Mouse (Mus musculus): ENCODE measurements around the gene Med24.

Med24 gene

GRCm38 (mm10) chr11:98729119-98729588 is at the start of gene Med24:
Med24 (minus strand) TSS chr11:98729435.
- peak; percentile 89 for DNase-seq (ENCODE audit: extremely low spot score)

- no peak for DNase-seq (ENCODE audit: extremely low spot score)
These were observed 48.7 kb upstream of the Med24 start for GRCm38 (mm10) chr11:98777888-98778287.

- DNase-seq (ENCODE audit: extremely low spot score), result peak; percentile 61
These were observed 47.8 kb upstream of the Med24 start for GRCm38 (mm10) chr11:98776843-98777590.

- DNase-seq (ENCODE audit: extremely low spot score), result no peak
These were observed 47.0 kb upstream of the Med24 start for GRCm38 (mm10) chr11:98776052-98776764.

GRCm38 (mm10) chr11:98775348-98776051 is 46.3 kb upstream of the Med24 start:
- peak; percentile 94 for DNase-seq (ENCODE audit: extremely low spot score)

DNA sequence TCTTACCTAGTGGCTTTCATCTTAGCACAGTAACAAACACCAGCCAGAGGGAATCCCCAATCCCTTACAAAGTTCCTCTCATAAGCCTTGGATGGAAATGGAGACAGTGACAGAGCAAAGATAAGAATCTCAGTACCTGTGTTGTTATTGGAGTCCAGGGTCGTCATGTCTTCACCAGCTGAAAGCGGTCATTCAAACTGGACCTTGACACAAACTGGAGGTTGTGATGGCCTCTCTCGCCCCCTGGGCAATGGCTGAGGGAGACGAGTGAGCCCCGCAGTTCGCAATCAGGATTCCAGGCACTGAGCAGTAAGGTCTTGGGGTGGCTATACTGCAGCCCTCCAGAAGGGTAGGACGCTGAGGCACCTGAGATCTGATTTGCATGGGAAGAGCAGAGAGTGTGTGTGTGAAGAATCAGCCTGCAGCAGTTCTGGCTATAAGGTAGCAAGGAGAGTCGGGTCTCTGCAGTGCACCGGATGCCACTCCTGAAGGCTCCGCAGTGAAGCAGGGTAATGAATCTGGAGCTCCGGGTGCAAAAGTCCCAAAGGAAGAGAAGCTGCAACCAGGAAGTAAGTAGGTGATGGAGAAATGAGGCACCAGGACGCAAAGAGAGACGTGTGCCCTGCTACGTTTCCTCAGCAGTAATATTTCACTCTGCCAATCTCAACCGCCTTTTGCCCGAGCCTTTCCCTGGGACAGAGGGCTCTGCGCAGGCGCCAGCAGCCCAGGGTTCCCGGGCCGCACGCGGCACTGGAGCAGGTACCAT is 45.5 kb upstream of the Med24 start, which contains the start of gene Nr1d1:
Gene Nr1d1, minus strand, starts transcription at position 752 of the 766 bp plus-strand sequence.
- DNase-seq (ENCODE audit: extremely low spot score), result no peak

DNA sequence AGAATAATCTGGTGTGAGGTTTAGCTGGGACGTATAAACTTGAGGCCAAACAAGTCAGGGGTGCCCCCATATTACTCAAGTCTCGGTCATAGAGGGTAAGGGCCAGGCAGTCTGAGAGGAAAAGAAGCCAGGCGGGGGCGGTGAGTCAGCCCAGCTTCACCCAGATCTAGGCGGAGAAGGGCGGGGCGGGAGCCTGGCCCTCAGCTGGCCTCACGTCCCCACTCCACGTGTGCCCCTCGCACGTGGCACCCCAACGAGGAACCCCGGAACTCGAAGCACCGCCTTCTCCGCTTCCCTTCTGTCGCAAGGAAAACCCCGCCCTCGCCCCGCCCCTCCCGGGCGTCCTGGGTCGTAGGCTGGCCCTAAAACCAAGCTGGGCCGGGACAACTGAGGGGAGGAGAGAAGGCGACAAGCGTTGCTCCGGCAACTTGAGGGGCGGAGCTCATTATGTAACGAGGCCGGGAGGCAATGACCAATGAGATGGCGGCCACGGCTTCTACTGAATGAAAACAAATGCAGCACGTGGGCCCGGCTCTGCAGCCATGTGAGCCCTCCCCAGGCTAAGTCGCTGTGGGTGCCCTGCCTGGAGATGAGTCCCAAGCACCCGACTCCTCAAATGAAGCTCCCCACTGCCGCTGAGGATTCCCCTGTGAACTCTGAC is 44.5 kb upstream of the Med24 start:
- DNase-seq (ENCODE audit: extremely low spot score), result peak; percentile 94

- DNase-seq (ENCODE audit: extremely low spot score), result no peak
These were observed 43.5 kb upstream of the Med24 start for GRCm38 (mm10) chr11:98772667-98773171.

GRCm38 (mm10) chr11:98771844-98772525 is 42.8 kb upstream of the Med24 start:
- DNase-seq (ENCODE audit: extremely low spot score), result no peak

- no peak for DNase-seq (ENCODE audit: extremely low spot score)
These were observed 41.9 kb upstream of the Med24 start for GRCm38 (mm10) chr11:98771131-98771530.

- no peak for DNase-seq (ENCODE audit: extremely low spot score)
These were observed 41.1 kb upstream of the Med24 start for GRCm38 (mm10) chr11:98770096-98770975.

GRCm38 (mm10) chr11:98769007-98769954 is 40.0 kb upstream of the Med24 start:
- DNase-seq (ENCODE audit: extremely low spot score), result no peak

DNA sequence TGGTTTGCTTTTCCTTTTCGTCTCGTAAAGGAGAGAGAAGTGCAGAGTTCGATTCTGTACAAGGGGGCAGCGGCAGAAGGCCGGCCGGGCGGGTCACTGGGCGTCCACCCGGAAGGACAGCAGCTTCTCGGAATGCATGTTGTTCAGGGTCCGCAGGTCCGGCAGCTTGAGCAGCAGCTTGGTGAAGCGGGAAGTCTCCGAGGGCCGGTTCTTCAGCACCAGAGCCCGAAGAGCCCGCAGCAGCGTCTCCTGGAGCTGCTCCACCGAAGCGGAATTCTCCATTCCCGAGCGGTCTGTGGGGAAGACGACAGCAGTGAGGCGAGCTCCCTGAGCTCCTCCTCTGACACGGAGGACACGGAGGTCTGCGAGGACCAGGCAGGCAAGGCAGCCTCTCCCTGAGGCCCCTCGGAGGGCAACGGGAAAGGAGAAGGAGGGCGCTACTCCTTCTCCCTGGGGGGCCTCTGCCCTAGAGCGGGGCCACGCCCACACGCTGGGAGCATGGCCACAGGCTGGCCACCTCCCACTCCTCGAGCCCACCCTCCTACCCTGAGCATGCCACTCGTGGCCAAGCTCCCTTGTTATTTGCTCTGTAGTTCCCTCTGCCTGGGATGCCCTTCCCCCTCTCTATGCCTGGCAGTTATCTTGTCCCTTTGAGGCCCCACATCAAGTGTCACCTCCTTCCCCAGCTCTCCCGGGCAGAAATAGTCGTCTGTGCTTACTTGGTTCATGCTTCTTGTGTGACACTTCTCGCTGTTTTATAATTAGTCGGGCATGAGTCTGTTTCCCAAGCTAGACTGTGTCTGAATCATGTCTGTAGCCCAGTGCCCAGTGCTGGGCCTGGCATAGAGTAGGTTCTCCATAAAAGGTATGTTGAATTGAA is 39.1 kb upstream of the Med24 start:
- peak; percentile 43 for DNase-seq (ENCODE audit: extremely low spot score)

DNA sequence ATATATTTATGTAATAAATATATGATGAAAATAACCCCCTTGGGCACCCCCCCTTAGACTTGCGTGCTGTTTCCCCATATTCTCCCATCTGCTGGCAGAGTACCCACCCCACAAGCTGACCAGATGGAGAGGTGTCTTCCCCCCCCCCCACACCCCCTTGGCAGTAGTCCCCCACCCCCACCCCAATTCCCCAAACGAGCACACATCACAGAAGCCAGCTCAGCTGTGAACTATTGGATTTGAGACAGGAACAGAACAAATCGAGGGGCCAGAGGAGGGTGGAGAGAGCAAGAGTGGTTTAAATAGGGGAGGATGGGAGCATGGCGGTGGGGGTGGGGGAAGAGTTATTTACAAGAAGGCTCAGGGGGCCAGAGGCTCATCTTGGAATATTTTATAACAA is 38.5 kb upstream of the Med24 start:
- no peak for DNase-seq (ENCODE audit: extremely low spot score)

GRCm38 (mm10) chr11:98767276-98767675 is 38.0 kb upstream of the Med24 start:
- peak; percentile 60 for DNase-seq (ENCODE audit: extremely low spot score)

DNA sequence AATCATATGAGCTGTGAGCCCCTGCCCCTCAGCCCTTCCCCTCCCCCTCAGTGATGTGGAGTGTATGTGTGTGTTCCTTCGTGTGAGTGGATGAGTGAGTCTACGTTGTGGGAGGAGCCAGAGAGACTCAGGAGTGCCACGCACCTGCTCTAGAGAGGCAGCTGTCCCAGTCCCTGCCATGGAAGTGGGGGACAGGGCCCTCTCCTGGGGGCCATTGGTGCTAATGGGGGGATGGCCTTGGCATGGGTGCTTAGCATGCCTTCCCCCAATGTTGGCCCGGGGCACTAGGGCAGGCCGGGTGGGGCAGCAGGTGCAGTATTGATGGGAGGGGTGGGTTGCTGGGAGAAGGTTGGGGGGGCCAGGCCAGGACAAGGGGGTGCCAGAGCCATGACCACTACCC is 37.6 kb upstream of the Med24 start:
- no peak for DNase-seq (ENCODE audit: extremely low spot score)

GRCm38 (mm10) chr11:98766346-98766745 is 37.1 kb upstream of the Med24 start:
- DNase-seq (ENCODE audit: extremely low spot score), result no peak

Data from embryo, embryonic 9.5 days (tissue).